Mouse (Mus musculus): ENCODE data around the gene Ugt1a5.

GRCm38 (mm10) chr1:88256886-88257663, 91.3 kb downstream of the Ugt1a5 start:
- TF ChIP-seq CTCF (IDR thresholded peaks at IDR 0.05; ENCODE audit: extremely low read depth, insufficient read depth, insufficient read length, insufficient replicate concordance), result no peak
- no peak for TF ChIP-seq POLR2A (IDR thresholded peaks at IDR 0.05; ENCODE audit: low read depth, low read length)
